8 mouse cellular contexts compared by ENCODE assay signal in genomic region chr2:35661454-35662000, GRCm38 (mm10).
DNase-seq lines count a peak whose midpoint lies in the region; ATAC-seq and TF ChIP-seq lines count a peak whose summit lies in the region.

No protein-coding gene starts in this region.

- H3K4me2 ChIP-seq in heart, embryonic 12.5 days: peak overlapping the region; percentile 99
- H3K4me2 ChIP-seq in neural tube, embryonic 14.5 days (ENCODE audit: low read depth, low read length): peak overlapping the region; percentile 93

- H3K4me1 ChIP-seq in heart, embryonic 12.5 days (replicated peaks): peaks cover 74% of the 10 kb centered on the region
- peaks cover 21% of the 10 kb centered on the region; the same call in 1 of the 2 replicates for H3K4me1 ChIP-seq in lung, adult 2 months (ENCODE audit: control insufficient read depth, insufficient read depth, low read length)
- H3K4me1 ChIP-seq in neural tube, embryonic 14.5 days (ENCODE audit: control insufficient read depth, insufficient read depth, low read length): peaks cover 28% of the 10 kb centered on the region

- peak overlapping the region; percentile 54; the same call in 1 of the 2 replicates for H3K27ac ChIP-seq in heart, embryonic 12.5 days (ENCODE audit: poor library complexity, severe bottlenecking)
- H3K27ac ChIP-seq in neural tube, embryonic 14.5 days (ENCODE audit: low read depth, low read length): peak overlapping the region; percentile 90

- H3K27me3 ChIP-seq in heart, embryonic 12.5 days (replicated peaks): no peaks in the 10 kb centered on the region
- H3K27me3 ChIP-seq in neural tube, embryonic 14.5 days (ENCODE audit: control insufficient read depth, insufficient read depth, low read length): no peaks in the 10 kb centered on the region

- H3K36me3 ChIP-seq in heart, embryonic 12.5 days: peaks cover 6% of the 10 kb centered on the region; the same call in 1 of the 2 replicates
- H3K36me3 ChIP-seq in neural tube, embryonic 14.5 days (ENCODE audit: control insufficient read depth, insufficient read depth, low read length): no peaks in the 10 kb centered on the region

- WGBS in heart, embryonic 12.5 days: under 1% methylated on average over 51 of the region's 51 CpGs
- WGBS in lung, adult 2 months: 2% methylated on average over 51 of the region's 51 CpGs
- WGBS in neural tube, embryonic 14.5 days: under 1% methylated on average over 44 of the region's 51 CpGs

- H3K9ac ChIP-seq in heart, embryonic 12.5 days: peak overlapping the region; percentile 85
- peak overlapping the region; percentile 95 for H3K9ac ChIP-seq in neural tube, embryonic 14.5 days (replicated peaks; ENCODE audit: low read depth, low read length)

- no peak for TF ChIP-seq POLR2A in lung, adult 2 months (IDR thresholded peaks at IDR 0.05; ENCODE audit: borderline replicate concordance, extremely low read depth, low read depth, low read length)

- ATAC-seq in heart, embryonic 12.5 days (ENCODE audit: insufficient number of reproducible peaks, low FRiP score): peak; percentile 58
- ATAC-seq in neural tube, embryonic 14.5 days (ENCODE audit: low read depth): peak; percentile 50

- TF ChIP-seq CTCF in lung, adult 2 months (IDR thresholded peaks at IDR 0.05; ENCODE audit: insufficient read depth, low read length): no peak

- peak; percentile 50 for DNase-seq in right cerebral cortex, postnatal 14 days
- DNase-seq in right cerebral cortex, adult 2 months (ENCODE audit: low spot score in 2 of 2): no peak
- DNase-seq in embryo, embryonic 10.5 days (ENCODE audit: low spot score): peak; percentile 60
- DNase-seq in kidney, adult 9 months: peak; percentile 60
- peak; percentile 62 for DNase-seq in lung, adult 2 months
- peak; percentile 74 to 79 for DNase-seq in thymus, postnatal 36 days

- H3K4me3 ChIP-seq in heart, embryonic 12.5 days: peak overlapping the region; percentile 81
- peak overlapping the region; percentile 66 for H3K4me3 ChIP-seq in lung, adult 2 months (replicated peaks; ENCODE audit: extremely low read depth, low read depth, low read length)
- peak overlapping the region; percentile 99 for H3K4me3 ChIP-seq in neural tube, embryonic 14.5 days (ENCODE audit: low read depth, low read length)

- no peaks in the 10 kb centered on the region for H3K9me3 ChIP-seq in heart, embryonic 12.5 days (replicated peaks)
- no peaks in the 10 kb centered on the region for H3K9me3 ChIP-seq in neural tube, embryonic 14.5 days (ENCODE audit: control insufficient read depth, low read length)

Comparison
In these comparisons a context has a peak if more than half of its experiments do, and no peak if none do; other contexts are left out.
1. DNase-seq: peak in right cerebral cortex, postnatal 14 days (single experiment), embryo, embryonic 10.5 days (single experiment), kidney, adult 9 months (single experiment), lung, adult 2 months (single experiment) and thymus, postnatal 36 days (2 of 2); none in right cerebral cortex, adult 2 months (0 of 2).
2. Peak in every context shown above with its lines, with median percentiles within 50 percentile points of each other: H3K4me3 ChIP-seq.